In the genomic region with DNA sequence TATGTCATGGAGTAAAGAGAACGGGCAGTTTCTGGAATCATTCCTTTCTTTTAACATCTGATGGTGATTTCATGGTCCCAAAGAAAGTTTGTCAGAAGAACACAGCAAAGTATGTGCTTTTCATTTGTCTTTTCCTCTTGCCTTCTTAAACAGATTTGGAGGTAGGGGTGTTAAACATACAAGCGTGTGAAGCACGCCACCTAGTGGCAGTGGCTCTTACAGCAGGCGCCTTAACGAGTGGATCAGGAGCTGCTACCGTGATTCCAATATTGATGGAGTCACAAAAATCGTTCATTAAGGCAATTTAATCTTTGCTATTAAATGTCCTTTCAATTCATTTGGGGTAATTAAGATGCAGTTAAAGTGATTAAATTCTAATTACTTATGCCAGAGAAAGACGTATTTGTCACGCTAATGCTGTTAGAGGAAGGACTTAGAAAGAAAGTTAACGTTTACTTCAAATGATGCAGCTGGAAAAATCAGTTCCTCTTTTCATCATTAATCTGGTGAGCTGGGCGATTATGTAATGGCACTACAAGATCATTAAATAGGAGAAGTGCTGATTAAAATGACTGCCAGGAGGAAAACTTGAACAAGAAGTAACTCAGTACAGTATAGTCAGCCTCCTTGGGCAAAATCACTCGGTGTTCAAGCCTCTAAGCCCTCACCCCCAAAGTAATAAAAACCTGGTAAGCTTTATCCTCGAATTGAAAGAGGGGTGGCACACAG, we compare ENCODE assay signal across 9 mouse cellular contexts. TPM values are rescaled to one million over a fixed set of nuclear protein-coding genes. Genes with fewer than 3 reads are reported as not detected.
A peak's percentile ranks its signal among the peaks of the same experiment; 100 is the strongest.
DNase-seq lines count a peak whose midpoint lies in the region; ATAC-seq and TF ChIP-seq lines count a peak whose summit lies in the region.
"Had no signal": no experiment of that assay in that cellular context is flagged by ENCODE, and none has a peak within 500 bp of the region (broad histone marks: within the 10 kb centered on the region; RNA-seq: fewer than 3 reads in every experiment).

No protein-coding gene starts in this region.

- WGBS in neural tube, embryonic 15.5 days, result 18% methylated on average over 13 of the region's 13 CpGs
- WGBS in kidney, postnatal 0 days, result 23% methylated on average over 13 of the region's 13 CpGs
- WGBS in limb, embryonic 14.5 days, result 22% methylated on average over 13 of the region's 13 CpGs

- ATAC-seq in CD4-positive, CD25-positive, alpha-beta regulatory T cell, adult 4 months, result no peak
- no peak for ATAC-seq in neural tube, embryonic 15.5 days (ENCODE audit: low FRiP score)
- no peak for ATAC-seq in kidney, postnatal 0 days (replicated peaks; ENCODE audit: low FRiP score, low read depth)
- ATAC-seq in limb, embryonic 14.5 days (ENCODE audit: low FRiP score, low read depth), result no peak

- H3K27me3 ChIP-seq in neural tube, embryonic 15.5 days (replicated peaks), result peaks cover 69% of the 10 kb centered on the region
- peaks cover 34% of the 10 kb centered on the region for H3K27me3 ChIP-seq in kidney, postnatal 0 days (ENCODE audit: insufficient read depth, low read length)
- peaks cover 55% of the 10 kb centered on the region for H3K27me3 ChIP-seq in limb, embryonic 14.5 days (ENCODE audit: control insufficient read depth, insufficient read depth, low read length)

- no peaks in the 10 kb centered on the region for H3K36me3 ChIP-seq in neural tube, embryonic 15.5 days
- H3K36me3 ChIP-seq in kidney, postnatal 0 days (ENCODE audit: insufficient read depth, low read length), result no peaks in the 10 kb centered on the region
- H3K36me3 ChIP-seq in limb, embryonic 14.5 days (ENCODE audit: control insufficient read depth, insufficient read depth, low read length), result no peaks in the 10 kb centered on the region
- H3K36me3 ChIP-seq: liver, embryonic 13.5 days had no signal

- H3K4me1 ChIP-seq in neural tube, embryonic 15.5 days, result peaks cover 17% of the 10 kb centered on the region
- no peaks in the 10 kb centered on the region for H3K4me1 ChIP-seq in kidney, postnatal 0 days (replicated peaks; ENCODE audit: insufficient read depth, low read length)
- H3K4me1 ChIP-seq in limb, embryonic 14.5 days (ENCODE audit: control insufficient read depth, insufficient read depth, low read length), result no peaks in the 10 kb centered on the region

- no peak overlapping the region for H3K27ac ChIP-seq in neural tube, embryonic 15.5 days (replicated peaks)
- no peak overlapping the region for H3K27ac ChIP-seq in kidney, postnatal 0 days
- H3K27ac ChIP-seq in limb, embryonic 14.5 days (replicated peaks; ENCODE audit: low read depth, low read length), result no peak overlapping the region
- H3K27ac ChIP-seq: liver, embryonic 13.5 days had no signal

- no peaks in the 10 kb centered on the region for H3K9me3 ChIP-seq in neural tube, embryonic 15.5 days (replicated peaks)
- no peaks in the 10 kb centered on the region for H3K9me3 ChIP-seq in kidney, postnatal 0 days (replicated peaks; ENCODE audit: low read length)
- H3K9me3 ChIP-seq in limb, embryonic 14.5 days (ENCODE audit: control insufficient read depth, low read length), result no peaks in the 10 kb centered on the region
- H3K9me3 ChIP-seq: liver, embryonic 13.5 days had no signal

- no peak overlapping the region for H3K4me3 ChIP-seq in neural tube, embryonic 15.5 days (replicated peaks)
- no peak overlapping the region for H3K4me3 ChIP-seq in kidney, postnatal 0 days (replicated peaks; ENCODE audit: low read depth, low read length)
- H3K4me3 ChIP-seq in limb, embryonic 14.5 days (replicated peaks; ENCODE audit: low read length), result no peak overlapping the region
- H3K4me3 ChIP-seq: liver, embryonic 13.5 days had no signal

- DNase-seq in CD4-positive, CD25-positive, alpha-beta regulatory T cell, adult 2 months (ENCODE audit: low read depth, low spot score), result peak; percentile 61
- DNase-seq in neural tube, embryonic 10.5 days (ENCODE audit: extremely low spot score, low spot score), result peak; percentile 79
- DNase-seq in embryo, embryonic 11 days, result peak; percentile 86
- DNase-seq in kidney, postnatal 0 days (ENCODE audit: low spot score), result peak; percentile 76
- peak; percentile 76 for DNase-seq in limb, embryonic 14.5 days (ENCODE audit: low spot score)
- DNase-seq in right cerebral cortex, postnatal 14 days, result peak; percentile 86
- DNase-seq: liver, embryonic 13.5 days had no signal

- TF ChIP-seq CTCF in kidney, postnatal 0 days (IDR thresholded peaks at IDR 0.05; ENCODE audit: low read depth), result peak; percentile 92

- TF ChIP-seq POLR2A in limb, embryonic 14.5 days (IDR thresholded peaks at IDR 0.05; ENCODE audit: borderline replicate concordance, extremely low read depth, insufficient read depth, insufficient read length), result no peak

- no peak overlapping the region for H3K9ac ChIP-seq in neural tube, embryonic 15.5 days (replicated peaks)
- H3K9ac ChIP-seq in kidney, postnatal 0 days (ENCODE audit: low read depth, low read length), result no peak overlapping the region
- no peak overlapping the region for H3K9ac ChIP-seq in limb, embryonic 14.5 days (ENCODE audit: low read depth, low read length, severe bottlenecking)
- H3K9ac ChIP-seq: liver, embryonic 13.5 days had no signal

- no peak overlapping the region for H3K4me2 ChIP-seq in neural tube, embryonic 15.5 days
- H3K4me2 ChIP-seq in kidney, postnatal 0 days (ENCODE audit: low read length), result no peak overlapping the region
- no peak overlapping the region for H3K4me2 ChIP-seq in limb, embryonic 14.5 days (replicated peaks; ENCODE audit: low read depth, low read length, severe bottlenecking)
- H3K4me2 ChIP-seq: liver, embryonic 13.5 days had no signal

RNA-seq across cellular contexts. Expression of a gene that starts 9.4 kb away (rescaled TPM):
- not detected for polyA plus RNA-seq in CD4-positive, CD25-positive, alpha-beta regulatory T cell, adult 4 months (2017; shearing (Covaris generic))
- polyA plus RNA-seq in neural tube, embryonic 15.5 days (2015; fragmentation: Nextera tagmentation; extraction: Ambion mirVana), result 2.6 and 3.5 TPM in 2 replicates
- polyA plus RNA-seq in kidney, postnatal 0 days (2015; fragmentation: Nextera tagmentation; extraction: Ambion mirVana), result not detected in 2 replicates
- not detected in 2 replicates for polyA plus RNA-seq in limb, embryonic 14.5 days (2012; rRNA removed)
- polyA plus RNA-seq in limb, embryonic 14.5 days (2014; fragmentation: Nextera tagmentation; extraction: Ambion mirVana), result 0.04 TPM in 1 of 2 replicates, not detected in the other
